Mouse (Mus musculus): ENCODE measurements around the gene Clint1. TPM values are rescaled to one million over a fixed set of nuclear protein-coding genes. Genes with fewer than 3 reads are reported as not detected.

Gene Clint1
- total and polyA plus RNA-seq, 2 experiments from 2014 or later, result 30.1 to 32.3 TPM

DNA sequence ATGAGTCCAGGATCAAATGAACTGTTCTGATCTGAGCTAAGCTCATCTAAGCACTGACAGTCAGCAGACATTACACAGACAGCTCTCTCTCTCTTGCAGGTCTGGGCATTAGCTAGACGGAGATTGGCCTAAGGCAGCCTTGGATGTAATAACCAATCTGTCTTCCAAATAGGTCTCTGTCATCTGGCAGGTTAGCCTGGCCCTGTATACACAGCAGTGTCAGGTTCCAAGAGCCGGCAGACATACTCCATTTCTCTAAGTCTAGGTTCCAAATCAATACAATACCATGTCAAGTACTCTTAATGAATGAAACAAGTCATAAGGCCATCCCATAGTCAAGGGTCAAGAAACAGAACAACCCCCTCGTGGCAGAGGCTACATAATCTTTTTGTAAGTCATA, 33.9 kb upstream of the Clint1 start:
- Histone ChIP-seq H3K4me1 (ENCODE audit: control insufficient read depth, insufficient read depth) (no peaks in the 10 kb centered on the region), H3K27ac (ENCODE audit: low read depth) (no peak overlapping the region), H3K4me3 (ENCODE audit: low read depth, low read length) (no peak overlapping the region), H3K36me3 (replicated peaks; ENCODE audit: control insufficient read depth, insufficient read depth, low read length) (no peaks in the 10 kb centered on the region), H3K4me2 (ENCODE audit: low read depth, low read length) (no peak overlapping the region), H3K9me3 (replicated peaks; ENCODE audit: control insufficient read depth, low read length) (no peaks in the 10 kb centered on the region), H3K9ac (replicated peaks; ENCODE audit: low read depth, low read length) (no peak overlapping the region), H3K27me3 (ENCODE audit: control insufficient read depth, insufficient read depth, low read length) (no peaks in the 10 kb centered on the region)
- WGBS, result 53% methylated on average over 3 of the region's 3 CpGs
- no peak for ATAC-seq (ENCODE audit: insufficient read depth, low read depth)
- no peak for TF ChIP-seq CTCF (IDR thresholded peaks at IDR 0.05; ENCODE audit: low read depth)
- TF ChIP-seq EP300 (IDR thresholded peaks at IDR 0.05; ENCODE audit: low read depth), result no peak
- no peak for DNase-seq (ENCODE audit: low spot score)

DNA sequence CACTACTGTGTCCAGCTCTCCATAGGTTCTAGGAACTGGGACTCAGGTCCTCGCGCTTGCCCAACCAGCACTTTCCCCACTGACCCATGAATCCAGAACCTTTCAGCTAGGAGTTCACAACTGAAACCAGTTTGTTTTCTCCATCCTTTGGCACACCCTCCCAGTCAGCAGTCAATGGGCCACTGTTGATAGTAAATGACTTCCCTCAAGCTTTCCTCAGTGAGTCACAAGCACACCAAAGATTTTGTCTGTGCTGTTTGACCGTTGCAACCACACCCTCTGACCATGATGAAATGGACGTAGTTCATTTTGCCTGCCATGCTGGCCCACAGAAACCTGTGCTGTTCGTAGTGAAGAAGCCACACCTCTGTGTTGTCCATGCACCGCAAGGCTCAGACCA, 30.9 kb upstream of the Clint1 start:
- DNase-seq (ENCODE audit: low spot score) (no peak), ATAC-seq (ENCODE audit: insufficient read depth, low read depth) (no peak)
- WGBS, result 86% methylated on average over 6 of the region's 6 CpGs
- Histone ChIP-seq H3K9ac (replicated peaks; ENCODE audit: low read depth, low read length) (no peak overlapping the region), H3K4me1 (ENCODE audit: control insufficient read depth, insufficient read depth) (no peaks in the 10 kb centered on the region), H3K4me2 (ENCODE audit: low read depth, low read length) (no peak overlapping the region), H3K9me3 (replicated peaks; ENCODE audit: control insufficient read depth, low read length) (no peaks in the 10 kb centered on the region), H3K36me3 (replicated peaks; ENCODE audit: control insufficient read depth, insufficient read depth, low read length) (no peaks in the 10 kb centered on the region), H3K27ac (ENCODE audit: low read depth) (no peak overlapping the region), H3K27me3 (ENCODE audit: control insufficient read depth, insufficient read depth, low read length) (no peaks in the 10 kb centered on the region), H3K4me3 (ENCODE audit: low read depth, low read length) (no peak overlapping the region)
- no peak for TF ChIP-seq EP300 (IDR thresholded peaks at IDR 0.05; ENCODE audit: low read depth)
- TF ChIP-seq CTCF (IDR thresholded peaks at IDR 0.05; ENCODE audit: low read depth), result no peak

DNA sequence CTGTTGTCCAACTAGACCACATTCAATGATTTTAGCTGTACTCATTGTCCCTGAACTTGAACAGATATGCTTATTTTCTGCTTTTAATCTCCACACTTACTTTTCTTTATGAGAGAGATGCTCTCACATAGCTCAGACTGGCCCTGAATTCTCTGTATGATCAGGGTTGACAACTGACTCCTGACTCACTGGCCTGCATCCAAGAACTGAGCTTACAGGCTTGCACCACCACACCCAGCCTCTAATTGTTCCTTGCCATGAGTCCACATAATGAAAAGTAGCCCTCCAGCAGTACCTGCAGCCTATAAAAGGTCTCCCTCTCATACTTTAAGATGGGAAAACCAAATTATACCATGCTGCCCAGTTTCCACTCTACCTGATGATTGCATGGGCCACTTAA, 21.7 kb upstream of the Clint1 start:
- Histone ChIP-seq H3K9me3 (replicated peaks; ENCODE audit: control insufficient read depth, low read length) (no peaks in the 10 kb centered on the region), H3K9ac (replicated peaks; ENCODE audit: low read depth, low read length) (no peak overlapping the region), H3K4me1 (ENCODE audit: control insufficient read depth, insufficient read depth) (peaks cover 16% of the 10 kb centered on the region), H3K36me3 (replicated peaks; ENCODE audit: control insufficient read depth, insufficient read depth, low read length) (no peaks in the 10 kb centered on the region), H3K27me3 (ENCODE audit: control insufficient read depth, insufficient read depth, low read length) (no peaks in the 10 kb centered on the region), H3K4me2 (ENCODE audit: low read depth, low read length) (no peak overlapping the region), H3K4me3 (ENCODE audit: low read depth, low read length) (no peak overlapping the region), H3K27ac (ENCODE audit: low read depth) (peak overlapping the region; percentile 81)
- peak; percentile 59 for ATAC-seq (ENCODE audit: insufficient read depth, low read depth)
- DNase-seq (ENCODE audit: low spot score), result peak; percentile 47
- no peak for TF ChIP-seq CTCF (IDR thresholded peaks at IDR 0.05; ENCODE audit: low read depth)
- TF ChIP-seq EP300 (IDR thresholded peaks at IDR 0.05; ENCODE audit: low read depth), result no peak

DNA sequence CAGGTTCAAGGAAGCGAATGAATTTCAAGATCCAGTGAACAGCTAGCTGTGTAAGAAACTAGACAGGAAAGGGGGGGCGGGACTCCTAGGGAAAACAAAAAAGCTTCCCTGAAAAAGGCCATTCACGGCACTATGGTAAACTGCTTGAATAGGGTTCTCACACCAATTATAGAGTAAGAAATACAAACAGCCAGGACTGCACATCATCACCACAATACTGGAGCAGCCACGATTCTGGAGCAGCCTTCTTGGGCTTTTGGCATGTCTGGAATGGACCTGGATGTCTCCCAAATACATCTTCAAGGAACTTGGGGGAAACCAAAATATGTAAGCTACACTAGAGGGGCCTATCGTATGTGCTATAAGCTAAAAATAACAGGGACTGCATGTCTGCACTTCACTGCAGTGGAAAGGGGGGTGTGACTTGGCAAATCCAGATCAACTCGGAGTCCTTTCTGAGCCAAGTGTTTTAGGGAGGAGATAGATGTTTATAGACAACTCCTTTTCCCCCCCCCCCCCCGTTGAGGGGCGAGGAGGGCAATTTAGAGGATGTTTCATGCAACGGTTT, 21.0 kb upstream of the Clint1 start:
- Histone ChIP-seq H3K27ac (ENCODE audit: low read depth) (peak overlapping the region; percentile 81), H3K9me3 (replicated peaks; ENCODE audit: control insufficient read depth, low read length) (no peaks in the 10 kb centered on the region), H3K4me1 (ENCODE audit: control insufficient read depth, insufficient read depth) (peaks cover 16% of the 10 kb centered on the region), H3K9ac (replicated peaks; ENCODE audit: low read depth, low read length) (no peak overlapping the region), H3K27me3 (ENCODE audit: control insufficient read depth, insufficient read depth, low read length) (no peaks in the 10 kb centered on the region), H3K4me2 (ENCODE audit: low read depth, low read length) (peak overlapping the region; percentile 20; the same call in 1 of the 2 replicates), H3K36me3 (replicated peaks; ENCODE audit: control insufficient read depth, insufficient read depth, low read length) (no peaks in the 10 kb centered on the region), H3K4me3 (ENCODE audit: low read depth, low read length) (no peak overlapping the region)
- DNase-seq (ENCODE audit: low spot score) (peak; percentile 79), ATAC-seq (ENCODE audit: insufficient read depth, low read depth) (peak; percentile 89)
- WGBS, result 25% methylated on average over 9 of the region's 9 CpGs
- no peak for TF ChIP-seq EP300 (IDR thresholded peaks at IDR 0.05; ENCODE audit: low read depth)
- TF ChIP-seq CTCF (IDR thresholded peaks at IDR 0.05; ENCODE audit: low read depth), result no peak

DNA sequence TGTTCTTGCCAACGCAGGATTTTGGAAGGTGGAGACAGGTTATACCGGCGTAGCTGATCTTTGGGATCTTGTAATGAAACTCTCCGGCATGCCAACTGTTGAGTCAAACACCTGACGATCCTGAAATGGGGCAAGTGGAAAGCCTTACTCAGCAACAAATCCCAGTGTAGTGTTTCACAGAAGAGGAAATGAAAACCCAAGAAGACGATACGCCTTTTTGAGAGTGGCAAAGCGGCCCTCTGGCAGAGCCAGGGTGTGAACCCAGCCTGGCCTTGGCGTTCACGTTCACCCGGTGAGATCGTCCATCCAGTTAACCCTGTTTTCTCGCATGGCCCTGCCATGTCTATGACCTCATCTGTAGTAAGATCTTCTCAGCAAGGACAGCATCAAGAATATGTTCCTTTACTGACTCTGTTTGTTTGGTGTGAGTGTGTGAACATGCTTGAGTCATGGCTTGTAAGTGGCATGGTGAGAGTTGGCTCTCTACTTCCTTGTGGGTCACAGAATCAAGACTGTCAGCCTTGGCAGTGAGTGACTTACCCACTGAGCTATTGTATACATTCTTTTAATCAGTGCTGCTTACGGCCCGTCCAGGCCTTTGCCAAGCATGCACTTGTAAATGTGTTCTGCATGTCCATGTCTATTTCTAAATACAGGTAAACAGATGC, 20.2 kb upstream of the Clint1 start:
- WGBS, result 76% methylated on average over 15 of the region's 15 CpGs
- no peak overlapping the region for H3K4me2 ChIP-seq (ENCODE audit: low read depth, low read length)
- H3K27ac ChIP-seq (ENCODE audit: low read depth), result peak overlapping the region; percentile 81
- peaks cover 16% of the 10 kb centered on the region for H3K4me1 ChIP-seq (ENCODE audit: control insufficient read depth, insufficient read depth)
- no peaks in the 10 kb centered on the region for H3K27me3 ChIP-seq (ENCODE audit: control insufficient read depth, insufficient read depth, low read length)
- no peaks in the 10 kb centered on the region for H3K36me3 ChIP-seq (replicated peaks; ENCODE audit: control insufficient read depth, insufficient read depth, low read length)
- no peaks in the 10 kb centered on the region for H3K9me3 ChIP-seq (replicated peaks; ENCODE audit: control insufficient read depth, low read length)
- no peak overlapping the region for H3K9ac ChIP-seq (replicated peaks; ENCODE audit: low read depth, low read length)
- DNase-seq (ENCODE audit: low spot score), result no peak
- TF ChIP-seq EP300 (IDR thresholded peaks at IDR 0.05; ENCODE audit: low read depth) (no peak), CTCF (IDR thresholded peaks at IDR 0.05; ENCODE audit: low read depth) (no peak)
- no peak for ATAC-seq (ENCODE audit: insufficient read depth, low read depth)
- H3K4me3 ChIP-seq (ENCODE audit: low read depth, low read length), result no peak overlapping the region

Data from heart, postnatal 0 days (tissue).